Mouse (Mus musculus) liver, embryonic 14.5 days (tissue): Measurements from ENCODE around the gene Nfkbie.

Source experiments
- CTCF ChIP-seq: IDR thresholded peaks from 2 replicates; pipeline ENCODE4 v1.5.1; 2016; ENCODE audit warnings: antibody characterized with exemption, low read depth, control low read depth
- EP300 ChIP-seq: IDR thresholded peaks from 2 replicates; pipeline ENCODE4 v1.6.1; 2016; ENCODE audit warnings: antibody characterized with exemption, low read depth

GRCm38 (mm10) chr17:45520136-45520535 lies 35.4 kb upstream of the Nfkbie start:
- no peak for TF ChIP-seq CTCF
- no peak for TF ChIP-seq EP300
